Mouse (Mus musculus): ENCODE measurements around the gene Gm20908. TPM values are rescaled to one million over a fixed set of nuclear protein-coding genes. Genes with fewer than 3 reads are reported as not detected.
"Not testable (repeated sequence)": the region's sequence is repeated elsewhere in the genome, so short reads cannot be mapped to it uniquely, and the experiment has no call there.

Gm20908 gene
- polyA plus RNA-seq (2012; rRNA removed) (not detected in 2 replicates), polyA plus RNA-seq (2014; fragmentation: Nextera tagmentation; extraction: Ambion mirVana) (not detected in 2 replicates)

- not testable (repeated sequence) for H3K9ac ChIP-seq (replicated peaks); H3K27ac ChIP-seq
- WGBS (ENCODE audit: insufficient replicate concordance), result no CpG with 5 or more reads among the region's 6 CpGs
Measured at GRCm38 (mm10) chrY:64472966-64473365, at the start of gene Gm20908. TSS of gene Gm20908 (plus strand) at chrY:64473266.

More at GRCm38 (mm10) chrY:64472966-64473365, at the start of gene Gm20908:
- ATAC-seq (ENCODE audit: insufficient read depth); H3K9me3 ChIP-seq (ENCODE audit: control insufficient read depth, low read length); H3K36me3 ChIP-seq (replicated peaks; ENCODE audit: control insufficient read depth, insufficient read depth, low read depth); H3K4me3 ChIP-seq (ENCODE audit: insufficient read depth in 1 of 2, low read depth in 2 of 2, low read length in 2 of 2); H3K4me2 ChIP-seq (ENCODE audit: low read depth); H3K27me3 ChIP-seq (ENCODE audit: control insufficient read depth, insufficient read depth, low read length); H3K4me1 ChIP-seq (replicated peaks; ENCODE audit: control insufficient read depth in 2 of 2, insufficient read depth in 2 of 2, low read length in 1 of 2); DNase-seq (ENCODE audit: low read depth in 3 of 3, low spot score in 3 of 3): not testable (repeated sequence)

Data from liver, embryonic 14.5 days (tissue).